Mouse (Mus musculus): Measurements from ENCODE around the gene Matn4. TPM values are rescaled to one million over a fixed set of nuclear protein-coding genes. Genes with fewer than 3 reads are reported as not detected.

Gene Matn4
- polyA plus RNA-seq, 1 experiment = 0.88 TPM

- no peak for DNase-seq (ENCODE audit: low read depth)
Measured at GRCm38 (mm10) chr2:164414581-164414980, 9.6 kb upstream of the Matn4 start.

- DNase-seq (ENCODE audit: low read depth) = no peak
Measured at GRCm38 (mm10) chr2:164414167-164414566, 9.2 kb upstream of the Matn4 start.

- no peak for DNase-seq (ENCODE audit: low read depth)
Measured at GRCm38 (mm10) chr2:164407708-164408107, 2.7 kb upstream of the Matn4 start.

GRCm38 (mm10) chr2:164405519-164405918, 559 bp upstream of the Matn4 start:
- DNase-seq (ENCODE audit: low read depth) = no peak

- DNase-seq (ENCODE audit: low read depth) = no peak
Measured at GRCm38 (mm10) chr2:164404082-164404990, 624 bp downstream of the Matn4 start.

- DNase-seq (ENCODE audit: low read depth) = no peak
Measured at GRCm38 (mm10) chr2:164403396-164404081, 1.4 kb downstream of the Matn4 start.

GRCm38 (mm10) chr2:164402906-164403305, 2.1 kb downstream of the Matn4 start, which contains the start of gene Rbpjl:
Gene Rbpjl, plus strand, starts transcription at chr2:164403141.
- DNase-seq (ENCODE audit: low read depth) = no peak

- DNase-seq (ENCODE audit: low read depth) = no peak
Measured at GRCm38 (mm10) chr2:164396911-164397310, 8.0 kb downstream of the Matn4 start.

- no peak for DNase-seq (ENCODE audit: low read depth)
Measured at GRCm38 (mm10) chr2:164396076-164396475, 8.9 kb downstream of the Matn4 start.

GRCm38 (mm10) chr2:164393126-164393525, 11.8 kb downstream of the Matn4 start:
- DNase-seq (ENCODE audit: low read depth) = no peak

- no peak for DNase-seq (ENCODE audit: low read depth)
Measured at GRCm38 (mm10) chr2:164389499-164389898, 15.5 kb downstream of the Matn4 start.

GRCm38 (mm10) chr2:164389020-164389419, 15.9 kb downstream of the Matn4 start, which contains the start of gene Slpi:
Gene Slpi, minus strand, starts transcription at chr2:164389095.
- DNase-seq (ENCODE audit: low read depth) = no peak

- no peak for DNase-seq (ENCODE audit: low read depth)
Measured at GRCm38 (mm10) chr2:164386953-164387352, 18.0 kb downstream of the Matn4 start.

GRCm38 (mm10) chr2:164385927-164386763, 18.8 kb downstream of the Matn4 start:
- no peak for DNase-seq (ENCODE audit: low read depth)

- no peak for DNase-seq (ENCODE audit: low read depth)
Measured at GRCm38 (mm10) chr2:164383656-164384399, 21.1 kb downstream of the Matn4 start.

- no peak for DNase-seq (ENCODE audit: low read depth)
Measured at GRCm38 (mm10) chr2:164382971-164383370, 22.0 kb downstream of the Matn4 start.

GRCm38 (mm10) chr2:164381726-164382125, 23.2 kb downstream of the Matn4 start:
- no peak for DNase-seq (ENCODE audit: low read depth)

- DNase-seq (ENCODE audit: low read depth) = no peak
Measured at GRCm38 (mm10) chr2:164377478-164378426, 27.2 kb downstream of the Matn4 start.

GRCm38 (mm10) chr2:164373187-164373586, 31.8 kb downstream of the Matn4 start:
- peak; percentile 97 for DNase-seq (ENCODE audit: low read depth)

All from gonadal fat pad, adult 2 months (tissue).